Mouse (Mus musculus): ENCODE results near the gene Tomm5.
"Not testable (repeated sequence)": the region's sequence is repeated elsewhere in the genome, so short reads cannot be mapped to it uniquely, and the experiment has no call there.

Gene Tomm5

DNA sequence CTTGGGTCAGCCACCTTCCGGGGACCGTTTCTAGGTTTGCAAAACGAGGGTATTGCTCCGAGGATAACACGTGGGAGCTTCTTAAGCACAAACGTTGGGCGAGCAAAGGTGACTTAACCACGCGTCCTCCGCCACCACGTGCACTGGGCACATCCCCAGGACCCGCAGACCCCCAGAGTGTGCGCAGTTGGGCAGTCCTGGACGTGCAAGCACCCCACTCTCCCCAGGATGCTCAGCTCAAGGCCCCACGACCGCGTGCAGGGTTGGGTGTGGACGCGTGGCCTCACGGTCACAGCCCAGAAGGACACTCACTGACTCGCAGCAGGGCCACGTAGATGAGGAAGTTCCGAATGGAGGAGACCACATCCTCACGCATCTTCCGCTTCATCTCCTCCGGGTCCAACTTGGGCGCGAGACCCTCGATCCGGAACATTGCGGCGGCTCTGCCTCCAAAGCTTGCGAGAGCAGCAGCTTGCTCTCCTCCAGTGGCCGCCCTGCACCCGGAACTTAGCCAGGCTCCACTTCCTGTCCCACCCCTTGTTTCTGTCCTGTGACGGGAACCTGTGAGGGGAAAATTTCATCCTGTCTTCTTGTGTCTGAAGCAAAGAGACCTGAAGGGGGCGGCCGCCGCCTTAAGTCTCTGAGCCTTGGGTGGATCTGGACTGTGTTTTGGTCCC is at the start of gene Tomm5:
Gene Tomm5, minus strand, starts transcription at position 514 of the 677 bp plus-strand sequence.
- DNase-seq (ENCODE audit: low read depth, low spot score), result peak; percentile 97

DNA sequence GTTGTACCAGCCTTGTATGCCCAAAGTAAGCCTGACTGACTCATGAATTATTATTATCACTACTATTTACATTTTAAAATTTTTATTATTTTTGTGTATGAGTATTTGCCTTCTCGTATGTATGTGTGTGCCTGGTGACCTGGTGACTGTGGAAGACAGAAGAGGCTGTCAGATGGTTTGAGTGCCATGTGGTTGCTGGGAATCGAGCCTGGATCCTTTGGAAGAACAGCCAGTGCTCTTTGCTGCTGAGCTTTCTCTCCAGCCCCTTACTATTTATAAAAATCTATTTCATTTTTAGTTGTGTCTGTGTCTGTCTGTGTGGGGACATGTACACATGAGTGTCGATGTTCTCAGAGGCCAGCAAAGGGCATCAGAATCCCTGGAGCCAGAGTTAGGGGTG is 48.5 kb upstream of the Tomm5 start:
- DNase-seq (ENCODE audit: low read depth, low spot score), result no peak

DNA sequence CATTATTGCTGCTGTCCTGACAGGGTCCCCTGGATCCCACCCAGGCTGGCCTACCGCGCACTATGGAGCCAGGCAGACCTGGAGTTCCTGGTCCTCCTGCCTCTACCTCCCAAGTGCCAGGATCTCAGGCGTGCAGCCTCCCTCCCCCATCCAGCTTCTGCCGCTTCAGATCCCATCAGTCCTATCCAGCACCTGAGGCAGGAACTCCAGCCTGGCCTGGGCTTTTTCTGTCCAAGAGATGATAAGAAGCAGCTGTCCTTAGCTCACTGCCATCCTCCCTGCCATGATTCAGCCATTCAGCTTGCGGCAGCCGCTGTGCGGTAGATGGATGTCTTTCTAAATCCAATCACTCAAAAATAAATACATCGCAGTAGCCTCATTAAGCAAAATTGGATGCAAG is 35.1 kb upstream of the Tomm5 start:
- no peak for DNase-seq (ENCODE audit: low read depth, low spot score)

- no peak for DNase-seq (ENCODE audit: low read depth, low spot score)
Measured at GRCm38 (mm10) chr4:45142411-45142810, 34.5 kb upstream of the Tomm5 start.

GRCm38 (mm10) chr4:45141835-45142234 is 33.9 kb upstream of the Tomm5 start:
- DNase-seq (ENCODE audit: low read depth, low spot score), result no peak

DNA sequence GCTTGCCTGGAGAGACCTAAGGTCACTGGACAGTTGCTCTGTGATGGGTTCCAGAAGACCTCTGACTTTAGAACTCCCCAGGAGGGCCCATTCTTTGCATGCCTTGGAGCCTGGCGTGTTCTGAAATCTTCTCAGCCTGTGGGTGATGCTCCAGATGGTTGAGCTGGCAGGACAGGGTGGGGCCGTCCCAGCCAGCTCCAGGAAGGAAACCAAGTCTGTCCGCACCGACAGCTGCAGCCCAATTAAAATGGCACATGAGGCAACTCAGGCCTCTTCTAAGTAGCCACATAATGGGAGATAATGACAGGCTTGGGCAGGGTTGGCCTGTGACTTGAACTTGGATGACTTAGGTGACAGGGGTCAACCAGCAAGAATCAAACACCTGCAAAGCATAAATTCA is 29.7 kb upstream of the Tomm5 start:
- DNase-seq (ENCODE audit: low read depth, low spot score), result peak; percentile 18

DNA sequence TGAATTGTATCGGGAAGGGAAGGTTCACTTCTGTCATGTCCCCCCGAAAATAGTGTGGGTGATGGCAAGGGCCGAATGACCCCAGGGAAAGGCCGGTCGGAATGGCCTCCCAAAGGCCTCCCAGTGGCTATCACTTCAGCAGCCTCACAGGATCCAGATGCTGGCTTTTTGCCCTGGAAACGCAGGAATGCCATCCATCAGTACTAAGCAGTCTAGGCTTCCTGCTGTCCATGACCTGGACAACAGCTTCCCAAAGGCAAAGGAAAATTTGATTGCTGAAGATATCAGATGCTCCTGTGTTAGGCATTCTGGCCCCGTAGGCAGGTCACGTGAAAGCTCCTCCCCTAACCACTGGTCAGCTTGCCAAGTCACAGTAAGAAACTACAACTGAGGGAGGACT is 26.6 kb upstream of the Tomm5 start:
- no peak for DNase-seq (ENCODE audit: low read depth, low spot score)

DNA sequence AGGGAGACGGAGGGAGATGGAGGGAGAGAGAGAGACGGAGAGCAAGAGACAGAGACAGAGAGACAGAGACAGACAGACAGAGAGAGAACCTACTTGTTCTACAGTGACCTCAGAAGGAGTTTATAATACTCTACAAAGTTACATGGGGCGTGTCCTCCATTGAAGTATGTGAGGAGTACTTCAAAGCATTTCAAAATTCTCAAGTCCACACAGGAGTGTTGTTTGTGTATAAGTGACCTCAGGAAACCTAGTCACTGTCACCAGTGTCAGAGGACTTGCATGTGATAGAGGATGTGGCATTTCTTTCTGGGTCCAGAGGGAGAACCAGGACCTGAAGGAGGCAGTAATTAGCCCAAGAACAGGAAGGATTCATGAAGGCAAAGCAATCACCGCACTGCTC is 23.1 kb upstream of the Tomm5 start:
- no peak for DNase-seq (ENCODE audit: low read depth, low spot score)

GRCm38 (mm10) chr4:45121311-45121710 is 13.4 kb upstream of the Tomm5 start:
- DNase-seq (ENCODE audit: low read depth, low spot score), result no peak

- DNase-seq (ENCODE audit: low read depth, low spot score), result peak; percentile 82
Measured at GRCm38 (mm10) chr4:45108456-45109110, 669 bp upstream of the Tomm5 start.

- peak; percentile 70 for DNase-seq (ENCODE audit: low read depth, low spot score)
Measured at GRCm38 (mm10) chr4:45107066-45107465, 848 bp downstream of the Tomm5 start.

- DNase-seq (ENCODE audit: low read depth, low spot score), result peak; percentile 79
Measured at GRCm38 (mm10) chr4:45106409-45106808, 1.5 kb downstream of the Tomm5 start.

GRCm38 (mm10) chr4:45097198-45097872 is 10.6 kb downstream of the Tomm5 start:
- DNase-seq (ENCODE audit: low read depth, low spot score), result peak; percentile 84

GRCm38 (mm10) chr4:45084895-45085290 is 23.0 kb downstream of the Tomm5 start:
- no peak for DNase-seq (ENCODE audit: low read depth, low spot score)

- DNase-seq (ENCODE audit: low read depth, low spot score), result peak; percentile 99
Measured at GRCm38 (mm10) chr4:45084021-45084894, 23.7 kb downstream of the Tomm5 start, which contains the start of gene Fbxo10. TSS of gene Fbxo10 (minus strand) at chr4:45084604.

DNA sequence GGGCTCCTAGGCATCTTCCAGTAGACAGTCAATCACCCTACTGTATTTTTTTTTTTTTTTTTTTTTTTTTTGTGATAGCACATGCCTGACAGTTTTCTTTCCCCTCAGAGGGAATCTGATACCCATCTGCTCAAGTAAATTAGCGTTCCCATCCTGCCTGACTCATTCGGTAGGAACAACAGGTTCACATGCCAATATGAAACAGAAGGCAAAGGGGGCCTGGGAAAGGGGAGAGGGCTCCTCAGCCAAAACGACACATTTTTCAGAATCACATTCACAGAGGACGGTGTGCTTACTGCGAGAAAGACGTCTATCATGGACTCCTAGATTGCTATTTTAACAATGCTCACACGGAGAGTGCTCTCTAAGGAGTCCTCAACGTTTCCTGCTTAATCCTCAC is 24.4 kb downstream of the Tomm5 start:
- DNase-seq (ENCODE audit: low read depth, low spot score), result no peak

DNA sequence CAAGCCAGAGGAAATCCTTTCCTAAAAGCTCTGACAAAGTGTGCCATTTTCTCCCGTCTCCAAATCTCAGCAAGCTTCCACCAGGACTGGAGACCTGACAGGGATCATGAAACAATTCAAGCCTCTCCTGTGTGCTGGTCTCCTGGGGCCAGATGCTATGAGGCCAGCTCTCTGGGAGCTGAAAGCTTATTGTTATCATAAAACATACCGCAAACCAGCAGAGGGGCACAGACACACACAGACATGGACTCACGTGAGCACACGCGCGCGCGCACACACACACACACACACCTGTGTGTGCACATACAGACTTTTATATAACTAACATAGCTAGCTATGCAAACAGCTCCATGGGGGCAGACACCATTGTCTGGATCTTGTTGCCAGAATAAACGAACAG is 25.0 kb downstream of the Tomm5 start:
- no peak for DNase-seq (ENCODE audit: low read depth, low spot score)

- DNase-seq (ENCODE audit: low read depth, low spot score), result not testable (repeated sequence)
Measured at GRCm38 (mm10) chr4:45081041-45081440, 26.9 kb downstream of the Tomm5 start.

DNA sequence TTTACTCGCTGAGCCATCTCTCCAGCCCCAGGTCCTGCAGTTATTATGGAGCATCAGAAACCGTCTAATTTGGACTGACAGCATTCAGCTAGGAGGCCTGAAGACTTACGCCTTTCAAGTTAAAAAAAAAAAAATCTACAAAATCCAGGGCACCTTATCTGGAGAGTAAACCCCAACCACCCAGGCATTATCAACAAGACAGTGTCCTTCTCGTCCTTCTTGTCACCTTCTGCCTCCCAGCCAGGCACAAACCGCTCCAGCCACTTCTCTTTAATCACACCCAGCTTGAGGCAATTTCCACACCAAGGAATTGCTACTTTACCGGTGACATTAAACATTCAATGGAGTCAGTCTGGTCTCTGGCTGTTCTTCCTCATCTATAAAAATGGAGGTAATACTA is 34.4 kb downstream of the Tomm5 start:
- DNase-seq (ENCODE audit: low read depth, low spot score), result no peak

DNA sequence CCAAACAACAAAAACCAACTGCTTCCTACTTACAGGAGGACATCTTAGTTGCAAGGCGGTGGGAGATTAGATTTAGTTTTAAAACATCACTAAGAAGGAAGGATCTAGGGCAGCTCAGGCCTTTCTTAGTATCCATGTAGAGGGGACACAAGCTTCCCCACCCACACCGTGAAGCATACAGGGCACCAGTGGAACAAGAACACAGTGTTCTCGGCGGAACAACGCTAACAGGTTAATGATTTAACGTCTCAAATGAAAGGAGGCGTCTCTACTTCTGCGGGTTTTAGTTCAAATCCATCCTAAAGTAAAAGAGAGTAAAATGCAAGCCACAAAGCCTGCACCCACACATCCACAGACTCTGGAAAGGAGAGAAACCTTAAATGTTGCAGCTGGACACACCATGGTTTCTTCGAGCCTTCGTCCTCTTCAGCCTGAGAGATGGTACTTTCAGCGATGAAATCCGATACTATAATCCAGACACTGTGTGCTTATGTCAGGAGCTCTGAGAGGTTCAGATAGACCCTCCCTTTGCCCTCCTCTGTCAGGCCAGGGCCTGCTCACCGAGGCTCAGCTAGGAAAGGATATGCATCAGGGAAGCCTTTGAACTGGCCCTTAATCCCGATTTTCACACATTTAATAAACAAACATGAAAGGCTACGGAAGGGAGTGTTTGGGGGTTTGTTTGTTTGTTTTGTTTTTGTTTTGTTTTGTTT is 35.5 kb downstream of the Tomm5 start:
- no peak for DNase-seq (ENCODE audit: low read depth, low spot score)

- DNase-seq (ENCODE audit: low read depth, low spot score), result no peak
Measured at GRCm38 (mm10) chr4:45067742-45068141, 40.2 kb downstream of the Tomm5 start.

Measured in ZHBTc4 (cell line).